9 mouse cellular contexts compared by ENCODE assay signal in the genomic region with DNA sequence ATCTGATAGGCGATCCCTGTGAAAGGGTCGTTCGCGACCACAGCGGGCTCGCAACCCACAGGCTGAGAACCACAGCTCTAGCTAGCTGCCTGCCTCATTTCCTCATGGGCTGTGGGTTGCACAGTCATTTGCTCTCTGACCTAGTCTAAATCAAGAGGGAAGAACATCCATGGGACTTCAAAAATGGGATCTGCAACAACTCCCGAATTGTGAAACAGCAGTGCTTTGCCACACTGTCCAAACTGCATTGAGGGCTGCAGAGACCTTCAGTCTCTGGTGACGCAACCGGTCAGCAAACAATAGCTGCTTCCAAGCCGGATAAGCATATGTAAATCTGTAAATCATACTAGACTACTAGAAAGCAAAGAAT. TPM values are rescaled to one million over a fixed set of nuclear protein-coding genes. Genes with fewer than 3 reads are reported as not detected.
DNase-seq lines count a peak whose midpoint lies in the region; ATAC-seq lines count a peak whose summit lies in the region.
"Had no signal": no experiment of that assay in that cellular context is flagged by ENCODE, and none has a peak within 500 bp of the region (broad histone marks: within the 10 kb centered on the region; RNA-seq: fewer than 3 reads in every experiment).

No protein-coding gene starts in this region.

- H3K27ac ChIP-seq in heart, embryonic 16.5 days (ENCODE audit: low read length), result peak overlapping the region; percentile 96
- H3K27ac ChIP-seq in liver, embryonic 15.5 days (replicated peaks), result peak overlapping the region; percentile 24; the same call in 1 of the 2 replicates
- H3K27ac ChIP-seq in neural tube, embryonic 11.5 days (ENCODE audit: low read depth, low read length), result no peak overlapping the region

- H3K27me3 ChIP-seq in heart, embryonic 16.5 days (ENCODE audit: control insufficient read depth, insufficient read depth, low read length), result no peaks in the 10 kb centered on the region
- H3K27me3 ChIP-seq in liver, embryonic 15.5 days, result peaks cover 33% of the 10 kb centered on the region
- H3K27me3 ChIP-seq in neural tube, embryonic 11.5 days (ENCODE audit: control insufficient read depth, insufficient read depth, low read length), result peaks cover 27% of the 10 kb centered on the region

- DNase-seq in urinary bladder, postnatal 14 days (ENCODE audit: low spot score), result peak; percentile 44
- DNase-seq in urinary bladder, postnatal 4 days (ENCODE audit: low spot score in 2 of 2), result no peak
- DNase-seq in neural tube, embryonic 11.5 days (ENCODE audit: low spot score), result peak; percentile 35
- no peak for DNase-seq in right cerebral cortex, adult 18-20 months
- no peak for DNase-seq in frontal cortex, postnatal 10 days (ENCODE audit: low spot score in 2 of 2)

- H3K4me3 ChIP-seq in heart, embryonic 16.5 days (ENCODE audit: low read length), result no peak overlapping the region
- peak overlapping the region; percentile 7; the same call in 1 of the 2 replicates for H3K4me3 ChIP-seq in liver, embryonic 15.5 days (replicated peaks)
- no peak overlapping the region for H3K4me3 ChIP-seq in neural tube, embryonic 11.5 days (ENCODE audit: low read depth, low read length)
- H3K4me3 ChIP-seq: myocyte had no signal

- H3K4me2 ChIP-seq in heart, embryonic 16.5 days (ENCODE audit: low read depth, low read length), result peak overlapping the region; percentile 60
- peak overlapping the region; percentile 43 for H3K4me2 ChIP-seq in liver, embryonic 15.5 days
- peak overlapping the region; percentile 25 for H3K4me2 ChIP-seq in neural tube, embryonic 11.5 days (ENCODE audit: low read depth)

- peaks cover 45% of the 10 kb centered on the region for H3K4me1 ChIP-seq in heart, embryonic 16.5 days (ENCODE audit: control insufficient read depth, insufficient read depth, low read length)
- H3K4me1 ChIP-seq in liver, embryonic 15.5 days (replicated peaks), result peaks cover 18% of the 10 kb centered on the region
- no peaks in the 10 kb centered on the region for H3K4me1 ChIP-seq in neural tube, embryonic 11.5 days (ENCODE audit: control insufficient read depth, insufficient read depth, low read length)

- peak overlapping the region; percentile 74 for H3K9ac ChIP-seq in heart, embryonic 16.5 days (ENCODE audit: low read length)
- no peak overlapping the region for H3K9ac ChIP-seq in liver, embryonic 15.5 days
- no peak overlapping the region for H3K9ac ChIP-seq in neural tube, embryonic 11.5 days (ENCODE audit: low read length)

- no peak; the same call in 1 of the 2 replicates for ATAC-seq in heart, embryonic 16.5 days (replicated peaks; ENCODE audit: extremely low read depth, insufficient read depth, low FRiP score)
- ATAC-seq in liver, embryonic 15.5 days (ENCODE audit: insufficient read depth), result peak; percentile 77
- ATAC-seq in neural tube, embryonic 11.5 days (ENCODE audit: insufficient read depth, low FRiP score, low TSS enrichment), result no peak
- no peak for ATAC-seq in inflammation-experienced regulatory T-cells, adult 6 months

- no peaks in the 10 kb centered on the region for H3K9me3 ChIP-seq in heart, embryonic 16.5 days (replicated peaks; ENCODE audit: control insufficient read depth, low read length)
- H3K9me3 ChIP-seq in liver, embryonic 15.5 days (replicated peaks), result no peaks in the 10 kb centered on the region
- no peaks in the 10 kb centered on the region for H3K9me3 ChIP-seq in neural tube, embryonic 11.5 days (ENCODE audit: control insufficient read depth, low read length)

- 17% methylated on average over 10 of the region's 10 CpGs for WGBS in heart, embryonic 16.5 days
- WGBS in liver, embryonic 15.5 days (ENCODE audit: insufficient replicate concordance), result 5% methylated on average over 10 of the region's 10 CpGs
- WGBS in neural tube, embryonic 11.5 days, result 19% methylated on average over 10 of the region's 10 CpGs

- no peaks in the 10 kb centered on the region for H3K36me3 ChIP-seq in heart, embryonic 16.5 days (ENCODE audit: control insufficient read depth, insufficient read depth)
- no peaks in the 10 kb centered on the region for H3K36me3 ChIP-seq in liver, embryonic 15.5 days (replicated peaks)
- H3K36me3 ChIP-seq in neural tube, embryonic 11.5 days (ENCODE audit: control insufficient read depth, insufficient read depth, low read length), result no peaks in the 10 kb centered on the region

RNA-seq across cellular contexts. Expression of a gene that starts 23.7 kb away (rescaled TPM):
- 10.2 and 10.3 TPM in 2 replicates for polyA plus RNA-seq in heart, embryonic 16.5 days (2015; fragmentation: Nextera tagmentation; extraction: Ambion mirVana)
- 0.48 and 0.52 TPM in 2 replicates for polyA plus RNA-seq in liver, embryonic 15.5 days (2015; fragmentation: Nextera tagmentation; extraction: Ambion mirVana)
- 1.1 and 1.3 TPM in 2 replicates for polyA plus RNA-seq in neural tube, embryonic 11.5 days (2014; fragmentation: Nextera tagmentation; extraction: Ambion mirVana)
- under 1 TPM in 1 of 3 experiments, not detected in 2; 0.13 TPM for polyA plus RNA-seq in inflammation-experienced regulatory T-cells, adult 6 months (2017; shearing (Covaris generic))

RNA-seq across cellular contexts. Expression of a gene that starts 26.2 kb away (rescaled TPM):
- 39.6 and 45.5 TPM in 2 replicates for polyA plus RNA-seq in heart, embryonic 16.5 days (2015; fragmentation: Nextera tagmentation; extraction: Ambion mirVana)
- 14.0 and 14.6 TPM in 2 replicates for polyA plus RNA-seq in liver, embryonic 15.5 days (2015; fragmentation: Nextera tagmentation; extraction: Ambion mirVana)
- 59.4 and 64.4 TPM in 2 replicates for polyA plus RNA-seq in neural tube, embryonic 11.5 days (2014; fragmentation: Nextera tagmentation; extraction: Ambion mirVana)
- polyA plus RNA-seq in inflammation-experienced regulatory T-cells, adult 6 months (2017; shearing (Covaris generic)), result 10 to 100 TPM; 13.8 to 21.9 (median 20.6) TPM

RNA-seq across cellular contexts. Expression of a gene that starts 41.4 kb away (rescaled TPM):
- 41.8 and 49.1 TPM in 2 replicates for polyA plus RNA-seq in heart, embryonic 16.5 days (2015; fragmentation: Nextera tagmentation; extraction: Ambion mirVana)
- 18.3 and 18.6 TPM in 2 replicates for polyA plus RNA-seq in liver, embryonic 15.5 days (2015; fragmentation: Nextera tagmentation; extraction: Ambion mirVana)
- 55.4 and 56.4 TPM in 2 replicates for polyA plus RNA-seq in neural tube, embryonic 11.5 days (2014; fragmentation: Nextera tagmentation; extraction: Ambion mirVana)
- 10 to 100 TPM; 52.3 to 61.9 (median 55.5) TPM for polyA plus RNA-seq in inflammation-experienced regulatory T-cells, adult 6 months (2017; shearing (Covaris generic))

Comparison
In these comparisons a context has a peak if more than half of its experiments do, and no peak if none do; other contexts are left out.
1. DNase-seq: peak in urinary bladder, postnatal 14 days (single experiment) and neural tube, embryonic 11.5 days (single experiment); none in urinary bladder, postnatal 4 days (0 of 2), right cerebral cortex, adult 18-20 months (single experiment) and frontal cortex, postnatal 10 days (0 of 2).
2. Peak in every context shown above with its lines, with median percentiles within 50 percentile points of each other: H3K4me2 ChIP-seq.